Mouse (Mus musculus): ENCODE results near the gene H2afx. TPM values are rescaled to one million over a fixed set of nuclear protein-coding genes. Genes with fewer than 3 reads are reported as not detected.
"Not testable (repeated sequence)": the region's sequence is repeated elsewhere in the genome, so short reads cannot be mapped to it uniquely, and the experiment has no call there.

The H2afx gene
- polyA plus RNA-seq, 1 experiment from 2014 or later: 128 TPM

DNA sequence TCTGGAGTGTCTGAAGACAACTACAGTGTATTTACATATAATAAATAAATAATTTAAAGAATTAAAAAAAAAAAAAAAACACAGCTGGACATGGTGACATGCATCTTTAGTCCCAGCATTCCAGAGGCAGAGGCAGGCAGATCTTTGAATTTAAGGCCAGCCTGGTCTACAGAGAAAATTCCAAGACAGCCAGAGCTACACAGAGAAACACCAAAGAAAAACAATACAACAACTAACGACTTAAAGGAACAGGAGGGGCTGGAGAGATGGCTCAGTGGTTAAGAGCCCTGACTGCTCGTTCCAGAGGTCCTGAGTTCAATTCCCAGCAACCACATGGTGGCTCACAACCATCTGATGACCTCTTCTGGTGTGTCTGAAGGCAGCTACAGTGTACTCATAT is 42.8 kb downstream of the H2afx start:
- H3K4me3 ChIP-seq (replicated peaks; ENCODE audit: low read depth, low read length); H3K27me3 ChIP-seq (ENCODE audit: control insufficient read depth, insufficient read depth, low read length); DNase-seq; ATAC-seq (ENCODE audit: low FRiP score, low TSS enrichment); H3K4me2 ChIP-seq (ENCODE audit: low read length); H3K9me3 ChIP-seq (ENCODE audit: control insufficient read depth, low read length); H3K27ac ChIP-seq (replicated peaks; ENCODE audit: low read depth, low read length); H3K9ac ChIP-seq (replicated peaks; ENCODE audit: low read length): not testable (repeated sequence)
- H3K4me1 ChIP-seq (ENCODE audit: control insufficient read depth, insufficient read depth, low read length): peaks cover 21% of the 10 kb centered on the region
- 93% methylated on average over 2 of the region's 2 CpGs for WGBS
- peaks cover 17% of the 10 kb centered on the region for H3K36me3 ChIP-seq (ENCODE audit: control insufficient read depth, insufficient read depth, low read length)

- 91% methylated on average over 5 of the region's 5 CpGs for WGBS
Measured at GRCm38 (mm10) chr9:44378153-44378730, 43.7 kb downstream of the H2afx start.

DNA sequence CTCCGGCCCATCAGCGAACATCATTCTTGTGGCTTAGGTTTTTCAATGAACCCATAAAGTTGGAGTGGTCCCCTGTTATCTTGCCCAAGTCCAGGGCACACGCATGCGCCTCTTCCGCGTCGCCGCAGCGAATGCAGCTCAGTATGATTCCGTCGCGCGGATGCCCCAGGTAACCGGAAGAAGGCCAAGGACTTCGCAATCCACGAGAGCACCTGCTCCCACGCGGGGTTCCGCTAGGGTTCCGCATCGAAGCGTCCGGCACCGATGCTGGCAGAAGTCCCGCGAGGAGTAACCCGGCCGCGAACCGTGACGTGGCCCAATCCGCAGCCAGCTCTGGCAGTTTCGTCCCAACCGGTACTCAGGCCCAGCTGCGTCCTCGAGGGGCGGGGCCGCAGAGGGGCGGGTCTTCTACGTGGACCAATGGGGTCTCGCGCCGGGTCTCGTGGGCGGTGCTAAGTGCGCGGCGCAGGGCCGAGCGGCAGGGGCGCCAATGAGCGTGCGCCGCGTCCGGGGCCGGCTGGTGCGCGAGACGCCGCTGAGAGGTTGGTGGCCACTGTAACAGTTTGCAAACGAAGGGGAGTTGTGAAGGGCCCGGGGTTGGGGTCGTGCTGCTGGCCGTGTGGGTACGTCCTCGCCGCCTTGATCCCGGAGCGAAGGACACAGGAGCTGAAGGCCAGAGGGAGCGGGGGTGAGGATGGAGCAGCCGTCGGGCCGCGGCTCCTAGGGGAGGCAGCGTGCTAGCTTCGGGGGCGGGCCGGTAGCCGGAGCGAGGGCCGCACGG is 44.8 kb downstream of the H2afx start, which contains the start of gene Hyou1:
Gene Hyou1 (plus strand): TSS at position 437 of the 781 bp plus-strand sequence.
- peak within 1 kb of the TSS; percentile 91 for H3K9ac ChIP-seq (replicated peaks; ENCODE audit: low read length)
- H3K4me2 ChIP-seq (ENCODE audit: low read length): peak within 1 kb of the TSS; percentile 95
- H3K4me1 ChIP-seq (ENCODE audit: control insufficient read depth, insufficient read depth, low read length): peaks cover 21% of the 10 kb centered on the region
- peak within 1 kb of the TSS; percentile 88 for H3K4me3 ChIP-seq (replicated peaks; ENCODE audit: low read depth, low read length)
- ATAC-seq (ENCODE audit: low FRiP score, low TSS enrichment): peak; percentile 99
- peaks cover 36% of the 10 kb centered on the region for H3K36me3 ChIP-seq (ENCODE audit: control insufficient read depth, insufficient read depth, low read length)
- peak within 1 kb of the TSS; percentile 90 for H3K27ac ChIP-seq (replicated peaks; ENCODE audit: low read depth, low read length)
- DNase-seq: peak; percentile 99
- no peaks in the 10 kb centered on the region for H3K27me3 ChIP-seq (ENCODE audit: control insufficient read depth, insufficient read depth, low read length)
- no peaks in the 10 kb centered on the region for H3K9me3 ChIP-seq (ENCODE audit: control insufficient read depth, low read length)
- under 1% methylated on average over 83 of the region's 83 CpGs for WGBS

More at GRCm38 (mm10) chr9:44378153-44378730, 43.7 kb downstream of the H2afx start:
- peaks cover 26% of the 10 kb centered on the region for H3K36me3 ChIP-seq (ENCODE audit: control insufficient read depth, insufficient read depth, low read length)
- peak overlapping the region; percentile 88 for H3K4me3 ChIP-seq (replicated peaks; ENCODE audit: low read depth, low read length)
- peak overlapping the region; percentile 90; the same call in 1 of the 2 replicates for H3K27ac ChIP-seq (replicated peaks; ENCODE audit: low read depth, low read length)
- peaks cover 21% of the 10 kb centered on the region for H3K4me1 ChIP-seq (ENCODE audit: control insufficient read depth, insufficient read depth, low read length)
- H3K9ac ChIP-seq (replicated peaks; ENCODE audit: low read length): peak overlapping the region; percentile 72
- no peak for ATAC-seq (ENCODE audit: low FRiP score, low TSS enrichment)
- no peaks in the 10 kb centered on the region for H3K27me3 ChIP-seq (ENCODE audit: control insufficient read depth, insufficient read depth, low read length)
- no peaks in the 10 kb centered on the region for H3K9me3 ChIP-seq (ENCODE audit: control insufficient read depth, low read length)
- no peak for DNase-seq
- peak overlapping the region; percentile 65 for H3K4me2 ChIP-seq (ENCODE audit: low read length)

GRCm38 (mm10) chr9:44379862-44380261 is 45.4 kb downstream of the H2afx start:
- peak; percentile 23; the same call in 1 of the 2 replicates for ATAC-seq (ENCODE audit: low FRiP score, low TSS enrichment)
- no peak for DNase-seq
- Histone ChIP-seq H3K9me3 (ENCODE audit: control insufficient read depth, low read length) (no peaks in the 10 kb centered on the region), H3K9ac (replicated peaks; ENCODE audit: low read length) (peak overlapping the region; percentile 91), H3K4me2 (ENCODE audit: low read length) (peak overlapping the region; percentile 95), H3K4me1 (ENCODE audit: control insufficient read depth, insufficient read depth, low read length) (peaks cover 21% of the 10 kb centered on the region), H3K27me3 (ENCODE audit: control insufficient read depth, insufficient read depth, low read length) (no peaks in the 10 kb centered on the region), H3K4me3 (replicated peaks; ENCODE audit: low read depth, low read length) (peak overlapping the region; percentile 88), H3K27ac (replicated peaks; ENCODE audit: low read depth, low read length) (peak overlapping the region; percentile 85), H3K36me3 (ENCODE audit: control insufficient read depth, insufficient read depth, low read length) (peaks cover 43% of the 10 kb centered on the region)
- WGBS: 13% methylated on average over 15 of the region's 15 CpGs

GRCm38 (mm10) chr9:44384596-44384995 is 50.1 kb downstream of the H2afx start:
- Histone ChIP-seq H3K9ac (replicated peaks; ENCODE audit: low read length) (no peak overlapping the region), H3K9me3 (ENCODE audit: control insufficient read depth, low read length) (no peaks in the 10 kb centered on the region), H3K27me3 (ENCODE audit: control insufficient read depth, insufficient read depth, low read length) (no peaks in the 10 kb centered on the region), H3K27ac (replicated peaks; ENCODE audit: low read depth, low read length) (no peak overlapping the region), H3K4me3 (replicated peaks; ENCODE audit: low read depth, low read length) (no peak overlapping the region), H3K4me1 (ENCODE audit: control insufficient read depth, insufficient read depth, low read length) (peaks cover 9% of the 10 kb centered on the region), H3K4me2 (ENCODE audit: low read length) (no peak overlapping the region), H3K36me3 (ENCODE audit: control insufficient read depth, insufficient read depth, low read length) (peaks cover 90% of the 10 kb centered on the region)
- DNase-seq (no peak), ATAC-seq (ENCODE audit: low FRiP score, low TSS enrichment) (no peak)
- 94% methylated on average over 13 of the region's 13 CpGs for WGBS

Small RNAs within 50 kb of the gene (microRNA-seq; reads per million reads assigned to microRNA genes)
- gene Gm44335: not detected

Other genes starting within 250 kb of the H2afx start
- 0.09 and 0.11 TPM in 2 replicates for gene Mfrp, start 233.0 kb upstream of the H2afx start, polyA plus RNA-seq (2014; fragmentation: Nextera tagmentation; extraction: Ambion mirVana)
- 3.7 and 4.0 TPM in 2 replicates for gene C1qtnf5, start 227.4 kb upstream of the H2afx start, polyA plus RNA-seq (2014; fragmentation: Nextera tagmentation; extraction: Ambion mirVana)
- 0.11 and 0.12 TPM in 2 replicates for gene Gm49380, start 221.2 kb upstream of the H2afx start, polyA plus RNA-seq (2014; fragmentation: Nextera tagmentation; extraction: Ambion mirVana)
- gene Rnf26, start 221.2 kb upstream of the H2afx start, polyA plus RNA-seq (2014; fragmentation: Nextera tagmentation; extraction: Ambion mirVana): 25.7 and 29.9 TPM in 2 replicates
- gene Mcam, start 200.2 kb upstream of the H2afx start, polyA plus RNA-seq (2014; fragmentation: Nextera tagmentation; extraction: Ambion mirVana): 6.1 and 13.2 TPM in 2 replicates
- gene Cbl, start 100.6 kb upstream of the H2afx start, polyA plus RNA-seq (2014; fragmentation: Nextera tagmentation; extraction: Ambion mirVana): 20.1 and 27.6 TPM in 2 replicates
- not detected in 2 replicates for gene Ccdc153, start 94.0 kb upstream of the H2afx start, polyA plus RNA-seq (2014; fragmentation: Nextera tagmentation; extraction: Ambion mirVana)
- 0.49 and 0.57 TPM in 2 replicates for gene Pdzd3, start 83.2 kb upstream of the H2afx start, polyA plus RNA-seq (2014; fragmentation: Nextera tagmentation; extraction: Ambion mirVana)
- gene Nlrx1, start 66.1 kb upstream of the H2afx start, polyA plus RNA-seq (2014; fragmentation: Nextera tagmentation; extraction: Ambion mirVana): 3.7 and 3.9 TPM in 2 replicates
- 18.9 and 20.1 TPM in 2 replicates for gene Abcg4, start 46.1 kb upstream of the H2afx start, polyA plus RNA-seq (2014; fragmentation: Nextera tagmentation; extraction: Ambion mirVana)
- 15.9 and 24.7 TPM in 2 replicates for gene Hinfp, start 29.0 kb upstream of the H2afx start, polyA plus RNA-seq (2014; fragmentation: Nextera tagmentation; extraction: Ambion mirVana)
- gene C2cd2l, start 14.4 kb upstream of the H2afx start, polyA plus RNA-seq (2014; fragmentation: Nextera tagmentation; extraction: Ambion mirVana): 25.2 and 25.5 TPM in 2 replicates
- gene Dpagt1, start 8.7 kb upstream of the H2afx start, polyA plus RNA-seq (2014; fragmentation: Nextera tagmentation; extraction: Ambion mirVana): 37.0 and 40.5 TPM in 2 replicates
- 53.5 and 64.7 TPM in 2 replicates for gene Hmbs, start 9.5 kb downstream of the H2afx start, polyA plus RNA-seq (2014; fragmentation: Nextera tagmentation; extraction: Ambion mirVana)
- 34.4 and 36.7 TPM in 2 replicates for gene Vps11, start 27.0 kb downstream of the H2afx start, polyA plus RNA-seq (2014; fragmentation: Nextera tagmentation; extraction: Ambion mirVana)
- gene Hyou1, start 44.8 kb downstream of the H2afx start, polyA plus RNA-seq (2014; fragmentation: Nextera tagmentation; extraction: Ambion mirVana): 18.2 and 27.1 TPM in 2 replicates
- gene Slc37a4, start 62.2 kb downstream of the H2afx start, polyA plus RNA-seq (2014; fragmentation: Nextera tagmentation; extraction: Ambion mirVana): 42.9 and 46.8 TPM in 2 replicates
- 1,282 and 1,427 TPM in 2 replicates for gene Rps25, start 72.4 kb downstream of the H2afx start, polyA plus RNA-seq (2014; fragmentation: Nextera tagmentation; extraction: Ambion mirVana)
- gene Trappc4, start 72.9 kb downstream of the H2afx start, polyA plus RNA-seq (2014; fragmentation: Nextera tagmentation; extraction: Ambion mirVana): 329 and 359 TPM in 2 replicates
- gene Ccdc84, start 83.9 kb downstream of the H2afx start, polyA plus RNA-seq (2014; fragmentation: Nextera tagmentation; extraction: Ambion mirVana): 33.3 and 36.4 TPM in 2 replicates
- gene Foxr1, start 106.4 kb downstream of the H2afx start, polyA plus RNA-seq (2014; fragmentation: Nextera tagmentation; extraction: Ambion mirVana): not detected in 2 replicates
- not detected in 2 replicates for gene Upk2, start 120.3 kb downstream of the H2afx start, polyA plus RNA-seq (2014; fragmentation: Nextera tagmentation; extraction: Ambion mirVana)
- 12.6 and 14.9 TPM in 2 replicates for gene Bcl9l, start 148.1 kb downstream of the H2afx start, polyA plus RNA-seq (2014; fragmentation: Nextera tagmentation; extraction: Ambion mirVana)
- 0.11 TPM in 1 of 2 replicates, not detected in the other for gene Cxcr5, start 227.2 kb downstream of the H2afx start, polyA plus RNA-seq (2014; fragmentation: Nextera tagmentation; extraction: Ambion mirVana)

All from midbrain, embryonic 14.5 days (tissue).